Mouse (Mus musculus) kidney, adult 2 months (tissue): ENCODE data around the gene Sergef.
"Not testable (repeated sequence)": the region's sequence is repeated elsewhere in the genome, so short reads cannot be mapped to it uniquely, and the experiment has no call there.

Experiments used
- CTCF ChIP-seq: fragments of 200-500 bp; conservative IDR thresholded peaks from 2 replicates; pipeline ENCODE4 v1.5.1; 2011; ENCODE audit warnings: low read depth, mild to moderate bottlenecking, control low read depth, low read length, moderate library complexity, mixed read lengths; ENCODE audit not compliant: insufficient read depth, insufficient read length
- POLR2A ChIP-seq: fragments of 200-500 bp; IDR thresholded peaks from one replicate; pipeline ENCODE4 v1.6.1; 2011; ENCODE audit warnings: low read depth, low read length, control low read depth

GRCm38 (mm10) chr7:46679044-46679443 is 39.4 kb upstream of the Sergef start:
- TF ChIP-seq CTCF, POLR2A: not testable (repeated sequence)
